Comparison of ENCODE assay signal across 8 mouse cellular contexts in genomic region chr2:58532260-58532850, GRCm38 (mm10). TPM values are rescaled to one million over a fixed set of nuclear protein-coding genes. Genes with fewer than 3 reads are reported as not detected.
A peak's percentile ranks its signal among the peaks of the same experiment; 100 is the strongest.
DNase-seq lines count a peak whose midpoint lies in the region; ATAC-seq and TF ChIP-seq lines count a peak whose summit lies in the region.

No protein-coding gene starts in this region.

- H3K9me3 ChIP-seq in forebrain, embryonic 10.5 days = no peaks in the 10 kb centered on the region
- no peaks in the 10 kb centered on the region for H3K9me3 ChIP-seq in heart, embryonic 12.5 days (replicated peaks)
- no peaks in the 10 kb centered on the region for H3K9me3 ChIP-seq in kidney, embryonic 14.5 days (ENCODE audit: control insufficient read depth, low read length)
- H3K9me3 ChIP-seq in limb, embryonic 11.5 days (ENCODE audit: control insufficient read depth, low read length) = no peaks in the 10 kb centered on the region
- H3K9me3 ChIP-seq in midbrain, embryonic 11.5 days (ENCODE audit: control insufficient read depth, low read length) = no peaks in the 10 kb centered on the region

- no peak overlapping the region for H3K9ac ChIP-seq in heart, embryonic 12.5 days
- no peak overlapping the region for H3K9ac ChIP-seq in kidney, embryonic 14.5 days (ENCODE audit: low read depth, low read length)
- H3K9ac ChIP-seq in limb, embryonic 11.5 days (ENCODE audit: low read length) = no peak overlapping the region
- H3K9ac ChIP-seq in midbrain, embryonic 11.5 days (ENCODE audit: low read length) = peak overlapping the region; percentile 27; the same call in 1 of the 2 replicates

- peak overlapping the region; percentile 65 for H3K27ac ChIP-seq in forebrain, embryonic 10.5 days
- H3K27ac ChIP-seq in heart, embryonic 12.5 days (ENCODE audit: poor library complexity, severe bottlenecking) = peak overlapping the region; percentile 77
- peak overlapping the region; percentile 42; the same call in 1 of the 2 replicates for H3K27ac ChIP-seq in kidney, embryonic 14.5 days (ENCODE audit: low read depth, low read length)
- peak overlapping the region; percentile 72 for H3K27ac ChIP-seq in limb, embryonic 11.5 days (replicated peaks; ENCODE audit: low read depth, low read length)
- H3K27ac ChIP-seq in midbrain, embryonic 11.5 days (ENCODE audit: low read depth, low read length) = 0 out of 2 replicates have a peak overlapping the region, but pooled peaks have one; percentile 14
- peak overlapping the region; percentile 51 for H3K27ac ChIP-seq in small intestine, adult 2 months (ENCODE audit: insufficient read depth, low read depth, low read length)

- peaks cover 9% of the 10 kb centered on the region for H3K36me3 ChIP-seq in forebrain, embryonic 10.5 days (replicated peaks)
- peaks cover 2% of the 10 kb centered on the region; the same call in 1 of the 2 replicates for H3K36me3 ChIP-seq in heart, embryonic 12.5 days
- 0 out of 2 replicates have a peak, but pooled peaks cover 1% of the 10 kb centered on the region for H3K36me3 ChIP-seq in kidney, embryonic 14.5 days (ENCODE audit: control insufficient read depth, insufficient read depth, low read length)
- no peaks in the 10 kb centered on the region for H3K36me3 ChIP-seq in limb, embryonic 11.5 days (ENCODE audit: control insufficient read depth, insufficient read depth, low read length)
- H3K36me3 ChIP-seq in midbrain, embryonic 11.5 days (ENCODE audit: control insufficient read depth, insufficient read depth, low read length) = no peaks in the 10 kb centered on the region
- no peaks in the 10 kb centered on the region for H3K36me3 ChIP-seq in small intestine, adult 2 months (ENCODE audit: control insufficient read depth, insufficient read depth, low read length)

- ATAC-seq in heart, embryonic 12.5 days (ENCODE audit: insufficient number of reproducible peaks, low FRiP score) = peak; percentile 87
- peak; percentile 91 for ATAC-seq in kidney, embryonic 14.5 days (ENCODE audit: low FRiP score, low TSS enrichment)
- ATAC-seq in limb, embryonic 11.5 days (ENCODE audit: insufficient number of reproducible peaks, low FRiP score, low TSS enrichment, low read depth) = peak; percentile 85
- peak; percentile 91 for ATAC-seq in midbrain, embryonic 11.5 days (ENCODE audit: low FRiP score)

- TF ChIP-seq CTCF in small intestine, adult 2 months (IDR thresholded peaks at IDR 0.05; ENCODE audit: extremely low read depth, insufficient read length, insufficient replicate concordance, low read depth, low read length) = no peak

- no peak for TF ChIP-seq POLR2A in small intestine, adult 2 months (IDR thresholded peaks at IDR 0.05; ENCODE audit: low read depth, low read length)

- 24% methylated on average over 10 of the region's 10 CpGs for WGBS in forebrain, embryonic 10.5 days
- 7% methylated on average over 10 of the region's 10 CpGs for WGBS in heart, embryonic 12.5 days
- WGBS in kidney, embryonic 14.5 days = 8% methylated on average over 10 of the region's 10 CpGs
- 11% methylated on average over 10 of the region's 10 CpGs for WGBS in limb, embryonic 11.5 days
- 18% methylated on average over 10 of the region's 10 CpGs for WGBS in midbrain, embryonic 11.5 days
- 11% methylated on average over 10 of the region's 10 CpGs for WGBS in small intestine, adult 2 months

- H3K4me2 ChIP-seq in heart, embryonic 12.5 days = peak overlapping the region; percentile 46
- H3K4me2 ChIP-seq in kidney, embryonic 14.5 days (replicated peaks; ENCODE audit: low read depth, low read length) = peak overlapping the region; percentile 32
- H3K4me2 ChIP-seq in limb, embryonic 11.5 days (ENCODE audit: low read depth, severe bottlenecking) = peak overlapping the region; percentile 36
- peak overlapping the region; percentile 40 for H3K4me2 ChIP-seq in midbrain, embryonic 11.5 days

- H3K4me1 ChIP-seq in forebrain, embryonic 10.5 days = peaks cover 81% of the 10 kb centered on the region
- H3K4me1 ChIP-seq in heart, embryonic 12.5 days (replicated peaks) = peaks cover 90% of the 10 kb centered on the region
- peaks cover 38% of the 10 kb centered on the region for H3K4me1 ChIP-seq in kidney, embryonic 14.5 days (ENCODE audit: control insufficient read depth, insufficient read depth, low read length)
- peaks cover 33% of the 10 kb centered on the region for H3K4me1 ChIP-seq in limb, embryonic 11.5 days (ENCODE audit: control insufficient read depth, insufficient read depth, low read length)
- H3K4me1 ChIP-seq in midbrain, embryonic 11.5 days (ENCODE audit: control insufficient read depth, insufficient read depth, low read length) = peaks cover 32% of the 10 kb centered on the region
- peaks cover 31% of the 10 kb centered on the region for H3K4me1 ChIP-seq in small intestine, adult 2 months (ENCODE audit: control insufficient read depth, insufficient read depth, insufficient read length, low read length)

- peak overlapping the region; percentile 29 for H3K4me3 ChIP-seq in forebrain, embryonic 10.5 days
- no peak overlapping the region for H3K4me3 ChIP-seq in heart, embryonic 12.5 days
- no peak overlapping the region for H3K4me3 ChIP-seq in kidney, embryonic 14.5 days (ENCODE audit: low read length)
- no peak overlapping the region for H3K4me3 ChIP-seq in limb, embryonic 11.5 days (ENCODE audit: low read depth, low read length)
- H3K4me3 ChIP-seq in midbrain, embryonic 11.5 days (ENCODE audit: low read depth, low read length) = 0 out of 2 replicates have a peak overlapping the region, but pooled peaks have one; percentile 7
- no peak overlapping the region for H3K4me3 ChIP-seq in small intestine, adult 2 months (ENCODE audit: low read depth, low read length)

- DNase-seq in thymus, postnatal 4 days = peak; percentile 16
- no peak for DNase-seq in thymus, postnatal 10 days (ENCODE audit: low spot score in 2 of 2)
- peak; percentile 68 for DNase-seq in forebrain, embryonic 10.5 days (ENCODE audit: extremely low spot score, low spot score)
- peak; percentile 81 for DNase-seq in limb, embryonic 11.5 days (ENCODE audit: low spot score)
- peak; percentile 92 for DNase-seq in midbrain, embryonic 11.5 days (ENCODE audit: low spot score, missing footprints)

- no peaks in the 10 kb centered on the region for H3K27me3 ChIP-seq in forebrain, embryonic 10.5 days (ENCODE audit: poor library complexity, severe bottlenecking)
- H3K27me3 ChIP-seq in heart, embryonic 12.5 days (replicated peaks) = no peaks in the 10 kb centered on the region
- no peaks in the 10 kb centered on the region for H3K27me3 ChIP-seq in kidney, embryonic 14.5 days (ENCODE audit: control insufficient read depth, insufficient read depth, low read length)
- H3K27me3 ChIP-seq in limb, embryonic 11.5 days (ENCODE audit: control insufficient read depth, insufficient read depth, low read length) = no peaks in the 10 kb centered on the region
- H3K27me3 ChIP-seq in midbrain, embryonic 11.5 days (ENCODE audit: control insufficient read depth, insufficient read depth, low read length) = no peaks in the 10 kb centered on the region
- H3K27me3 ChIP-seq in small intestine, adult 2 months (ENCODE audit: control insufficient read depth, insufficient read depth, low read length) = no peaks in the 10 kb centered on the region

RNA-seq across cellular contexts. Expression of gene Acvr1, which starts 34.6 kb away (rescaled TPM):
- polyA plus RNA-seq in forebrain, embryonic 10.5 days (2016; fragmentation: Nextera tagmentation; extraction: Ambion mirVana) = 3.0 and 3.5 TPM in 2 replicates
- 11.6 and 12.0 TPM in 2 replicates for polyA plus RNA-seq in heart, embryonic 12.5 days (2016; fragmentation: Nextera tagmentation; extraction: Ambion mirVana)
- polyA plus RNA-seq in kidney, embryonic 14.5 days (2014; fragmentation: Nextera tagmentation; extraction: Ambion mirVana) = 7.0 and 7.9 TPM in 2 replicates
- polyA plus RNA-seq in limb, embryonic 11.5 days (2014; fragmentation: Nextera tagmentation; extraction: Ambion mirVana) = 5.8 and 7.7 TPM in 2 replicates
- 4.7 and 4.9 TPM in 2 replicates for polyA plus RNA-seq in midbrain, embryonic 11.5 days (2014; fragmentation: Nextera tagmentation; extraction: Ambion mirVana)
- polyA plus RNA-seq in small intestine, adult 2 months (2012; rRNA removed) = 1.2 and 3.1 TPM in 2 replicates

RNA-seq across cellular contexts. Expression of gene Upp2, which starts 34.7 kb away (rescaled TPM):
- polyA plus RNA-seq in forebrain, embryonic 10.5 days (2016; fragmentation: Nextera tagmentation; extraction: Ambion mirVana) = 3.9 and 4.5 TPM in 2 replicates
- 7.0 and 8.0 TPM in 2 replicates for polyA plus RNA-seq in heart, embryonic 12.5 days (2016; fragmentation: Nextera tagmentation; extraction: Ambion mirVana)
- 5.9 and 10.1 TPM in 2 replicates for polyA plus RNA-seq in kidney, embryonic 14.5 days (2014; fragmentation: Nextera tagmentation; extraction: Ambion mirVana)
- polyA plus RNA-seq in limb, embryonic 11.5 days (2014; fragmentation: Nextera tagmentation; extraction: Ambion mirVana) = 9.3 and 10.5 TPM in 2 replicates
- 4.6 and 4.7 TPM in 2 replicates for polyA plus RNA-seq in midbrain, embryonic 11.5 days (2014; fragmentation: Nextera tagmentation; extraction: Ambion mirVana)
- 4.0 and 7.6 TPM in 2 replicates for polyA plus RNA-seq in small intestine, adult 2 months (2012; rRNA removed)

Comparison
In these comparisons a context has a peak if more than half of its experiments do, and no peak if none do; other contexts are left out.
1. DNase-seq: peak in thymus, postnatal 4 days (single experiment), forebrain, embryonic 10.5 days (single experiment), limb, embryonic 11.5 days (single experiment) and midbrain, embryonic 11.5 days (single experiment); none in thymus, postnatal 10 days (0 of 2).
2. H3K27ac ChIP-seq: peak in every context shown above with its lines; median percentile 77 in heart, embryonic 12.5 days; 72 in limb, embryonic 11.5 days; 65 in forebrain, embryonic 10.5 days; 51 in small intestine, adult 2 months; 42 in kidney, embryonic 14.5 days; 14 in midbrain, embryonic 11.5 days.
3. H3K4me3 ChIP-seq: peak in forebrain, embryonic 10.5 days (single experiment) and midbrain, embryonic 11.5 days (single experiment); none in heart, embryonic 12.5 days (single experiment), kidney, embryonic 14.5 days (single experiment), limb, embryonic 11.5 days (single experiment) and small intestine, adult 2 months (single experiment).
4. Peak in every context shown above with its lines, with median percentiles within 50 percentile points of each other: ATAC-seq and H3K4me2 ChIP-seq.